Mouse (Mus musculus): ENCODE data around the gene Safb2.

- TF ChIP-seq CTCF (IDR thresholded peaks at IDR 0.05; ENCODE audit: extremely low read depth, insufficient read length, insufficient replicate concordance, low read depth, low read length) (no peak), POLR2A (IDR thresholded peaks at IDR 0.05; ENCODE audit: low read depth, low read length) (no peak)
Measured at GRCm38 (mm10) chr17:56607521-56608062, 23.2 kb upstream of the Safb2 start.
